Mouse (Mus musculus) stomach, postnatal 0 days (tissue): ENCODE measurements around the gene Smc1b.

Source experiments
- CTCF ChIP-seq: IDR thresholded peaks from 2 replicates; pipeline ENCODE4 v1.5.1; 2016; ENCODE audit warnings: antibody characterized with exemption, low read depth, mild to moderate bottlenecking, moderate library complexity
- EP300 ChIP-seq: optimal IDR thresholded peaks from 2 replicates; pipeline ENCODE3; 2016; ENCODE audit warnings: antibody characterized with exemption

DNA sequence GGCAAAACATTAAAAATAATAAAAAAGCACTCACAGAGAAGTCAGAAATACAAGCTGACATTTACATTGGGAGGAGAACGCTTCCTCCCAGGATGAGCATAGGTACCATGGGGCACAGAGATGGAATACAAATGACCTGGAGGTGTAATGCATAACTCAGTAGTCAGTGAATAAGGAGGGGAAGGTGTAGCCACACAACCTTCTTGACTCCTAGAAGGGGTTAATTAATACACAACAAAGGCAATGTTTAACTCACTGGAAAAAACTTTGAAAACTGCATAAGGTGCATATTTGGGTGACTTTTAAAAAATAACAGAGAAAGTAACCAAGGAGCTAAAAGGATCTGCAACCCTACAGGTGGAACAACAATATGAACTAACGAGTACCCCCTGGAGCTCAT is 59.1 kb downstream of the Smc1b start:
- TF ChIP-seq CTCF (no peak), EP300 (no peak)
